Mouse (Mus musculus): ENCODE results near the gene Asphd2.

DNA sequence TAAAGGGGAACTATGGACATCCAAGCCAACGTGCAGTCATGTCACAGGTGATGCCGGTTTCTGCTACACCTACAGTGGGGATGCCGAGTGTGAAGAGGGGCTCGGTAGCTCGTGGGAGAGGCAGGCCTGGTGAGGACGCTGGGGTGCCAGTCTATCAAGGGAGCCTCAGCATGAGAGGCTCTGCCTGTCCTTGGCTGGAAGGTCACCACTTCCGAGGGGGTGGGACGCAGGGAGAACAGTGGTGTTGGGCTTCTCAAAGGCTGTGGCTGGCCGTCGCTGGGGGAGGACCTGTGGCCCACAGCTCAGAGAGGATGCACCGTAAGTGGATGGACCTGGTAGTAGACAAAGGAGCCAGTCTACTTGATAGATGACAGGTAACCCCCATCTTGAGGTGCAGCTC lies 13.5 kb downstream of the Asphd2 start:
- TF ChIP-seq POLR2A (IDR thresholded peaks at IDR 0.05; ENCODE audit: borderline replicate concordance, low read depth, low read length), result no peak
- no peak for TF ChIP-seq CTCF (IDR thresholded peaks at IDR 0.05; ENCODE audit: low read depth, low read length)
